Mouse (Mus musculus): ENCODE data around the gene Cnr2. TPM values are rescaled to one million over a fixed set of nuclear protein-coding genes. Genes with fewer than 3 reads are reported as not detected.

Cnr2 gene
- not detected for polyA plus RNA-seq (2012; fragmentation: generic; extraction: Trizol)
- long read RNA-seq, experiment 1 = 0 reads
- long read RNA-seq, experiment 2 = 0 reads

DNA sequence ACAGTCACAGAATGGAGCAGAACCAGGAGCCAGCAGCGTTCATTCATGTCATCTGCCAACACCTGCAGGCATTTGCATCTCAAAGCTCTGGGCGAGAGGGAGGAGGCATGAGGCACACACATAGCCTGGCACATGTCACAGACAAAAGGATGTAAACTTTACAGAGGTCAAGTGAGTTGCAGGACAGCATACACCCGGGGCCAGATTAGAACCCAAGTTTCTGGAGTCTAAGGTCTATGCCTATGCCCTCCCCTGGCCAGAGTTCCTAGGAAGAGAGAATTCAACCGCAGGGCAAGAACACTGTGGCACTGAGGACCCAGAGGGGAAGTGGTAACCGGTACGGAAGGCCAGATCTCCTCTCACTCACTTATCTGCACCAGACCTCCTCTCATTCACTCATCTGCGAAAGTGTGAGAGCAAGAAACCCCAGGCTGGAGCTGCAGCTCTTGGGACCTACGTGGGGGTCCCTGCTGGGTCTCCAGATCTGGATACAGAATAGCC lies at the start of gene Cnr2:
TSS of gene Cnr2 (plus strand) at position 324 of the 501 bp plus-strand sequence.
- Histone ChIP-seq H3K36me3 (ENCODE audit: control insufficient read depth, insufficient read depth) (no peaks in the 10 kb centered on the region), H3K79me2 (ENCODE audit: control insufficient read depth, insufficient read depth) (no peaks in the 10 kb centered on the region), H3ac (ENCODE audit: control insufficient read depth, insufficient read length, low read depth) (no peak within 1 kb of the TSS), H3K79me3 (ENCODE audit: low read depth) (no peaks in the 10 kb centered on the region), H3K27me3 (ENCODE audit: control insufficient read depth, insufficient read depth, insufficient read length) (peaks cover 4% of the 10 kb centered on the region), H3K4me3 (ENCODE audit: insufficient read depth, poor library complexity, severe bottlenecking) (no peak within 1 kb of the TSS)
- TF ChIP-seq CTCF (IDR thresholded peaks at IDR 0.05; ENCODE audit: control insufficient read depth, insufficient read depth, insufficient read length) = no peak
- TF ChIP-seq MYOD1 (IDR thresholded peaks at IDR 0.05; ENCODE audit: control insufficient read depth, insufficient read length, low read depth) = no peak
- no peak for TF ChIP-seq MYOG (IDR thresholded peaks at IDR 0.05; ENCODE audit: control insufficient read depth, extremely low read depth, insufficient read length)
- TF ChIP-seq MAX (IDR thresholded peaks at IDR 0.05) = no peak
- no peak for TF ChIP-seq CEBPB (IDR thresholded peaks at IDR 0.05; ENCODE audit: low read depth)
- no peak for TF ChIP-seq FOSL1 (IDR thresholded peaks at IDR 0.05; ENCODE audit: insufficient read depth, low read length, poor library complexity, severe bottlenecking)
- TF ChIP-seq USF1 (IDR thresholded peaks at IDR 0.05; ENCODE audit: low read depth) = no peak

DNA sequence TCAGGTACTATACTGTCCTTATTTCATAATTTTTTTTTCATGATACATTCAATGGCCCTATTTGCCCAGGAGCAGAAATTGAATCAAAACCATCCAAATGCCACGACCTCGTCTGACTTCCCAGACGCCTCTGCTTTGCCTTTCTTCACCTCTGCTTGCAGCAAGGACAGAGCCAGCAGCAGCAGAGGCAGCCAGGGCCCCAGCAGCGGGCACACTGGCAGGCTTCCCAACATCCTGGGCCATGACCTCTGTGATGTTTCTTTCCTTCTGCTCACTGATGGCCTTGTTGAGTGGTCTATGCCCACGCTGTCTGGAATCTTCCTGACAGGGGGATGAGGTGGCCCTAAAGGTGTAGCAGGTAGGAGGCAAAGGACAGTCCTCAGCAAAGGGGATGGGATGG lies 47.6 kb upstream of the Cnr2 start:
- no peaks in the 10 kb centered on the region for H3K79me2 ChIP-seq (ENCODE audit: control insufficient read depth, insufficient read depth)
- no peaks in the 10 kb centered on the region for H3K79me3 ChIP-seq (ENCODE audit: low read depth)
- no peak overlapping the region for H3ac ChIP-seq (ENCODE audit: control insufficient read depth, insufficient read length, low read depth)
- H3K27me3 ChIP-seq (ENCODE audit: control insufficient read depth, insufficient read depth, insufficient read length) = no peaks in the 10 kb centered on the region
- H3K4me3 ChIP-seq (ENCODE audit: insufficient read depth, poor library complexity, severe bottlenecking) = no peak overlapping the region
- H3K36me3 ChIP-seq (ENCODE audit: control insufficient read depth, insufficient read depth) = no peaks in the 10 kb centered on the region
- no peak for TF ChIP-seq MAX (IDR thresholded peaks at IDR 0.05)
- no peak for TF ChIP-seq CTCF (IDR thresholded peaks at IDR 0.05; ENCODE audit: control insufficient read depth, insufficient read depth, insufficient read length)
- no peak for TF ChIP-seq CEBPB (IDR thresholded peaks at IDR 0.05; ENCODE audit: low read depth)
- TF ChIP-seq FOSL1 (IDR thresholded peaks at IDR 0.05; ENCODE audit: insufficient read depth, low read length, poor library complexity, severe bottlenecking) = no peak
- TF ChIP-seq MYOD1 (IDR thresholded peaks at IDR 0.05; ENCODE audit: control insufficient read depth, insufficient read length, low read depth) = no peak
- TF ChIP-seq MYOG (IDR thresholded peaks at IDR 0.05; ENCODE audit: control insufficient read depth, extremely low read depth, insufficient read length) = no peak
- TF ChIP-seq USF1 (IDR thresholded peaks at IDR 0.05; ENCODE audit: low read depth) = no peak

DNA sequence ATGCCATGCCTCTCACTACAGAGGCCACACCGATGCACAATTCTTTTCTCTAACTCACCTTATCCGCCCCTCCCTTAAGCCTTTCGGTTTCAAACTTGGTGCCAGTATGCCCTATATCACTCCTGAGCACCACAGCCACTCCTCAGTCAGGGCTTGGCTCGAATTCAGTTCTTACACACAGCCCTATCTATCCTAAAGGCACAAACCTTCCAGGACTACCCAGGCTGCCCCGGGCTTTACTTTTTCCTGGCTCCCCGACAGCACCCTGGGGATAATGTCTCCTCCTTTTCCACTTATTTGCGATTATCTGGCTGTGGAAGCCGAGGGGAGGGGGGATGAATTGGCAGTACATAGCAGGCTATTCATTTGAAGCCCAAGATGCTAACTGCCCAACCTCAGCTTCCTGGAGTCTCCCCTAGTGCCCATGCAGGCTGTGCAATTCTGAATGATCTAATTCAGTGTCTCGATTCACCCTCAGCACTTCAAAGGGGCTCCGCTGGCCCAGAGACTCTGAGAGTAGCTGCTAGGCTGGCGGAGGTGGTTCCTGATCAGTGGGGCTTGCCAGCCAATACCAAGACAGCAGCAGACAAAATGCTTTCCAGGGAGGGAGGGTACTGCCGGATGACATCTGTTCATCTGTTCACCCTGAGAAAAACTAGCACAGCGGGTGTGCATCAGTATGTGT lies 44.6 kb upstream of the Cnr2 start:
- Histone ChIP-seq H3K4me3 (ENCODE audit: insufficient read depth, poor library complexity, severe bottlenecking) (no peak overlapping the region), H3K79me3 (ENCODE audit: low read depth) (no peaks in the 10 kb centered on the region), H3K79me2 (ENCODE audit: control insufficient read depth, insufficient read depth) (peaks cover 4% of the 10 kb centered on the region), H3K36me3 (ENCODE audit: control insufficient read depth, insufficient read depth) (no peaks in the 10 kb centered on the region), H3ac (ENCODE audit: control insufficient read depth, insufficient read length, low read depth) (no peak overlapping the region), H3K27me3 (ENCODE audit: control insufficient read depth, insufficient read depth, insufficient read length) (no peaks in the 10 kb centered on the region)
- TF ChIP-seq CEBPB (IDR thresholded peaks at IDR 0.05; ENCODE audit: low read depth) (no peak), FOSL1 (IDR thresholded peaks at IDR 0.05; ENCODE audit: insufficient read depth, low read length, poor library complexity, severe bottlenecking) (no peak), MYOG (IDR thresholded peaks at IDR 0.05; ENCODE audit: control insufficient read depth, extremely low read depth, insufficient read length) (no peak), CTCF (IDR thresholded peaks at IDR 0.05; ENCODE audit: control insufficient read depth, insufficient read depth, insufficient read length) (no peak), MAX (IDR thresholded peaks at IDR 0.05) (no peak), MYOD1 (IDR thresholded peaks at IDR 0.05; ENCODE audit: control insufficient read depth, insufficient read length, low read depth) (no peak), USF1 (IDR thresholded peaks at IDR 0.05; ENCODE audit: low read depth) (no peak)

DNA sequence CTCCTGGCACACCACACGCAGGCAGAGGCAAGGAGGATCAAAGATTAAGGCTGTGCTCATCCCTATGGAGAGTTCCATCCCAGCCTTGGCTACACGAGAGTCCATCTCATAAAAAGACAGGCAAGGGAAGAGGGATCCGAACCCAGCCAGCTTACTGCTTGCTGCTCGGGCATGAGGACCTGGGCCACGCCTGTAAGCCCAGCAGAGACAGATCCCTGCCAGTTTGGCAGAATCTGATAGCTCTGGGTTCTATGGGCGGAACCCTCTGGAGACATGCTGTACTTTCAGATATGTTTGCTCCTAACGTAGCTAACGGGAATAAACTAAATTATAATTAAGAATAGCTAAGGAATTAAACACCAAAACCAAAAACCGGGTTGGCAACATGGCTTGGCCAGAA lies 43.3 kb upstream of the Cnr2 start:
- no peaks in the 10 kb centered on the region for H3K36me3 ChIP-seq (ENCODE audit: control insufficient read depth, insufficient read depth)
- H3K79me2 ChIP-seq (ENCODE audit: control insufficient read depth, insufficient read depth) = peaks cover 15% of the 10 kb centered on the region
- no peaks in the 10 kb centered on the region for H3K27me3 ChIP-seq (ENCODE audit: control insufficient read depth, insufficient read depth, insufficient read length)
- no peak for TF ChIP-seq MYOG (IDR thresholded peaks at IDR 0.05; ENCODE audit: control insufficient read depth, extremely low read depth, insufficient read length)
- TF ChIP-seq MAX (IDR thresholded peaks at IDR 0.05) = no peak
- TF ChIP-seq FOSL1 (IDR thresholded peaks at IDR 0.05; ENCODE audit: insufficient read depth, low read length, poor library complexity, severe bottlenecking) = no peak
- TF ChIP-seq CEBPB (IDR thresholded peaks at IDR 0.05; ENCODE audit: low read depth) = no peak
- H3K4me3 ChIP-seq (ENCODE audit: insufficient read depth, poor library complexity, severe bottlenecking) = no peak overlapping the region
- no peak overlapping the region for H3ac ChIP-seq (ENCODE audit: control insufficient read depth, insufficient read length, low read depth)
- peaks cover 6% of the 10 kb centered on the region for H3K79me3 ChIP-seq (ENCODE audit: low read depth)

DNA sequence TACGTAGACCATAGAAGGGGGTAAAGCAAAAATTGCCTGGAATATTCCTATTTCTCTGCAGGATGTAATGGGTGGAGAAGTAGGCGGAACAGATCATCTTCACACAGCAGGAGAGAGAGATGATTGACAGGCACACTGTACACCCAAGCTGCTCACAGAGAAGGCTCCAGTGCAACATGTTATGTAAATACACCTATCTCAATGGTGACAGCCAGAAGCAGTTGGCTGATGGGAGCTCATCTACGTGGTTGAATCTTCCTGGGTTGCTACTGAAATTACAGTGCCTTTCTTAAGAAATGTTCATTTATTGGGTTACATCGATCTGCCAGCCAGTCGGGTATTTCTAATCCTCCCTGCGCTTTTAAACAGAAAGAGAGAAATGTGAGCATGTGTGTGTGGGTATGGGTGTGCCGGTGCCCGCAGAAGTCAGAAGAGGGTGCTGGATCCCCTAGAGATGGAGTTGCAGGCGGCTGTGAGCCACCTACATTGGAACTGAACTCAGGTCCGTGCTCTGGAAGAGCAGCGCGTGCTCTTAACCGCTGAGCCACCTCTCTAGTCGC lies 41.1 kb upstream of the Cnr2 start:
- TF ChIP-seq CEBPB (IDR thresholded peaks at IDR 0.05; ENCODE audit: low read depth) (no peak), MYOD1 (IDR thresholded peaks at IDR 0.05; ENCODE audit: control insufficient read depth, insufficient read length, low read depth) (no peak), CTCF (IDR thresholded peaks at IDR 0.05; ENCODE audit: control insufficient read depth, insufficient read depth, insufficient read length) (no peak), MAX (IDR thresholded peaks at IDR 0.05) (no peak), USF1 (IDR thresholded peaks at IDR 0.05; ENCODE audit: low read depth) (no peak), FOSL1 (IDR thresholded peaks at IDR 0.05; ENCODE audit: insufficient read depth, low read length, poor library complexity, severe bottlenecking) (no peak), MYOG (IDR thresholded peaks at IDR 0.05; ENCODE audit: control insufficient read depth, extremely low read depth, insufficient read length) (no peak)
- peaks cover 36% of the 10 kb centered on the region for H3K79me2 ChIP-seq (ENCODE audit: control insufficient read depth, insufficient read depth)
- H3ac ChIP-seq (ENCODE audit: control insufficient read depth, insufficient read length, low read depth) = no peak overlapping the region
- peaks cover 18% of the 10 kb centered on the region for H3K36me3 ChIP-seq (ENCODE audit: control insufficient read depth, insufficient read depth)
- H3K4me3 ChIP-seq (ENCODE audit: insufficient read depth, poor library complexity, severe bottlenecking) = no peak overlapping the region
- H3K79me3 ChIP-seq (ENCODE audit: low read depth) = peaks cover 27% of the 10 kb centered on the region
- H3K27me3 ChIP-seq (ENCODE audit: control insufficient read depth, insufficient read depth, insufficient read length) = no peaks in the 10 kb centered on the region

Measured in C2C12 (cell line).